ENCODE assay signal across 19 mouse cellular contexts in genomic region chr6:37721736-37722135, GRCm38 (mm10).
"Had no signal": no experiment of that assay in that cellular context is flagged by ENCODE, and none has a peak within 500 bp of the region (broad histone marks: within the 10 kb centered on the region; RNA-seq: fewer than 3 reads in every experiment).

No protein-coding gene starts in this region.

- DNase-seq: kidney, postnatal 10 days; kidney, postnatal 36 days; layer of hippocampus, postnatal 36 days; lung, adult 18-20 months; lung, postnatal 10 days; lung, postnatal 36 days; retina, postnatal 1 day; right cerebral cortex, postnatal 25 days; thymus, postnatal 25 days had no signal

- H3K4me3 ChIP-seq: kidney, embryonic 15.5 days; left cerebral cortex, adult 2 months; liver, embryonic 15.5 days; lung, embryonic 15.5 days; megakaryocyte, embryonic 14.5 days; midbrain, embryonic 10.5 days; midbrain, embryonic 13.5 days; myocyte; neural tube, embryonic 13.5 days had no signal

- H3K27ac ChIP-seq: kidney, embryonic 15.5 days; left cerebral cortex, adult 2 months; liver, embryonic 15.5 days; lung, embryonic 15.5 days; midbrain, embryonic 10.5 days; midbrain, embryonic 13.5 days; neural tube, embryonic 13.5 days had no signal

- ATAC-seq: midbrain, embryonic 13.5 days; midbrain, embryonic 16.5 days had no signal
